Mouse (Mus musculus): ENCODE measurements around the gene Eno1.
A peak's percentile ranks its signal among the peaks of the same experiment; 100 is the strongest.

Gene Eno1

GRCm38 (mm10) chr4:150226818-150227688 is 9.5 kb upstream of the Eno1 start:
- DNase-seq (ENCODE audit: low read depth, low spot score): no peak

- DNase-seq (ENCODE audit: low read depth, low spot score): no peak
These were observed 7.8 kb upstream of the Eno1 start for GRCm38 (mm10) chr4:150228581-150229348.

- DNase-seq (ENCODE audit: low read depth, low spot score): no peak
These were observed 6.7 kb upstream of the Eno1 start for GRCm38 (mm10) chr4:150229747-150230390.

DNA sequence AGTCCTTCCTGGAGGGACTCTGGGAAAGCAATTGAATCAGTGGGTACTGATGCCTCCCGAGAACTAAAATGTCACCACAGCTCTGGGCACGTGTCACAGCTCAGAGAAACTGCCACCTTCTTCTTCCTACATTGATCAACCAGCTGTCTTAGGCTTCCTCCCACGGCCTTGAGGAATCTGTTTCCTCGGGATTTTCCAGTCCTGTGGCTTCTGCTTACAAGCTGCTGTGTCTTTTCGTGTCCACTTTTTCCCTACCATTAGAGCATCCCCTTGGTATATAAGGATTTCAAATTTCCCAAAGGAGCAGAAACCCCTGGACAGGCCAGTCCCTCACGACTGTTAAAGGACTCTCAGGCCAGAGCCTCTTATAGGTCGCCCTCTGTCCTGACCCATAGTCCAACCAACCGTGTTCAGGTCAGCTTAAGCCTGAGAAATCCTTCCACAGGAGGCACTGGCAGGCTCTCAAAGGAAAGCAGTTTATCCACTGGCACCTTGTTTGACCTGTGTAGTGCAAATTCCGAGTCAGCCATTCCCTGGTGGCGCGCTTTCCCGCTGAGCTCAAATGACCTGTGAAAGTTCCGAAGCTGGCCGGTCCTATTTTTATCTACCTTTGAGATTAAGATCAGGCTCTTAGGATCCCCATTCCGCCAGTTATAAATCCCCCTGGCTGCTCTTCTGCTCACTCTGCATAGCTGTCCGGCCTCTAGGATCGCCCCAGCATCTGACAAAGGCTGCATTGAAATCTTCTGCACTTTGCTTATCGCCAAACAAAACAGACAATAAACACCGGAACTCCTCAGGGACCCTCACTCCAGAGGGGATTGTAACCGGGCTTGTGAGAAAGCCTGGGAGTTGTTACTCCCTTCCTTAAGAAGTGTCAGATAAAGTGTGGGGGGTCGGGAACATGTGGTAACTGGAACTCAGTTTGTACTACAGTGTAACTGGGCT is 5.8 kb upstream of the Eno1 start:
- peak; percentile 64 for DNase-seq (ENCODE audit: low read depth, low spot score)

DNA sequence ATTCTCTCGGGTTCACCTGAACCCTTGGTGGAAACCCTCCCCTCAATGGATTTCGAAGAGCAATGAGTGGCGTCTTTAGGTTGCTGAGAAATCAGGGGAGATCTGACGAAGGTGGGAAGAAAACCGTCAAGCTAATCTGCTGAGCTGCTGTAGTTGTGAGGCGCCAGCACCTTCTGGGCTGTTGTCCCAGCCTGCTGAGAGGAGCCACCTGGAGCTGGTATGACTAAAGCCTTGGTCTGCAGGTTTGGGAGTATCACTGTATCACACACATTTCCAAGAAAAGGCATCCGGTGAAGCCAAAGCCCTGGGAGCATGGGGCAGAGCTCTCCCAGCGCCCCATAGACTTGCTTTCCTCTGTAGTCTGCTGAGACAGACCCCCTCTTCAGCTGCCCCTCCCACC is 4.7 kb upstream of the Eno1 start:
- no peak for DNase-seq (ENCODE audit: low read depth, low spot score)

- no peak for DNase-seq (ENCODE audit: low read depth, low spot score)
These were observed 1.8 kb upstream of the Eno1 start for GRCm38 (mm10) chr4:150234599-150235327.

DNA sequence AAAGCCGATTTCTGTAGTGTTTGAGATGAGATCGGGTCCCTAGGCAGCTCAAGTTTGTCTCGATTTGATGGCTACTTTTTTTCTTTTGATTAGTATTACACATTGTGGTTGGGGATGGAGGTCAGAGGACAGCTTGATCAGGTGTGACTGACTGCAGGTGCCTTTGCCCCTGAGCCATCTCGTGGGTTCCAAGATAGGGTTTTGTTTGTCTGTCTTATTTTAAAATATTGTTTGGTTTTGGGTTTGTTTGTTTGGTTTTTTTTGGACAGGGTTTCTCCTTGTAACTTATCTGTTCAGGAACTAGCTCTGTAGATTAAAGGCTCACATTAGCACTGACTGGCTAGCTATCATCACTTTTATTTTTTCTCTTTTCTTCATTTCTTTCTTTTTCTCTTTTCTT is 936 bp upstream of the Eno1 start:
- DNase-seq (ENCODE audit: low read depth, low spot score): no peak

GRCm38 (mm10) chr4:150236031-150236430 is 490 bp upstream of the Eno1 start:
- DNase-seq (ENCODE audit: low read depth, low spot score): no peak

DNA sequence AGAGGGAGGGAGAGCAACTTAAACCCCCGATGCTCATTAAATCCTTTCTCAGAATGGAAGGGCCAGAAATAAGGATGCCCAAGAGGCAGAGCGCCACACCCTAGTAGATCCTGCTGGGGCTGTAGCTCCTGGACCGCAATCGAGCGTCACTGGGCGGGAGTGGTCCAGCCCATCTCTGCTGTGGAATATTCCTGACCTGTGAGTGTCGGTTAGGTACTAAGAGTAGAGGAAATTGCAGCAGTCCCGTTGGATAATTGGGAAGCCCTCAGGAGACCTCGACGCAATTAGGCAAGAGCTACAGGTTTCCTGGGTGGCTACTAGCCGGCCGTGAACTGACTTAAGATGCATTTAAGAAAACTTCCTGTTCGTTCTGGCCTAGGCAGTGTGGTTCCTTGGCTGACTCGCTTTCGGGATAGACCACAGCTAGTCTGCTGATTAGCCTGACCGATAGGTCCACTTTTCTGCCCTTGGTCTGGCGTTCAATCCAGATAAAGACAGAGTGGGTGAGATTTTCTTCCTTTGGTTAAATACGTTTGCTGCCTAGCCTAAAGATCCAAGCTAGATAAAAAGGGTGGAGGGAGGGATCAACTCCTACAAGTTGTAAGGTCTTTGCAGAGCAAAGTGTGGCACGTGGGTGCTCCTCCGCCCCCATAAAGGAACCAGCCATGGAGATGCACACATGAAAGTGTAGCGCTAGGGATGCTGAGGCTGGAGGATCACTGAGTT is 1.3 kb downstream of the Eno1 start:
- peak; percentile 65 for DNase-seq (ENCODE audit: low read depth, low spot score)

DNA sequence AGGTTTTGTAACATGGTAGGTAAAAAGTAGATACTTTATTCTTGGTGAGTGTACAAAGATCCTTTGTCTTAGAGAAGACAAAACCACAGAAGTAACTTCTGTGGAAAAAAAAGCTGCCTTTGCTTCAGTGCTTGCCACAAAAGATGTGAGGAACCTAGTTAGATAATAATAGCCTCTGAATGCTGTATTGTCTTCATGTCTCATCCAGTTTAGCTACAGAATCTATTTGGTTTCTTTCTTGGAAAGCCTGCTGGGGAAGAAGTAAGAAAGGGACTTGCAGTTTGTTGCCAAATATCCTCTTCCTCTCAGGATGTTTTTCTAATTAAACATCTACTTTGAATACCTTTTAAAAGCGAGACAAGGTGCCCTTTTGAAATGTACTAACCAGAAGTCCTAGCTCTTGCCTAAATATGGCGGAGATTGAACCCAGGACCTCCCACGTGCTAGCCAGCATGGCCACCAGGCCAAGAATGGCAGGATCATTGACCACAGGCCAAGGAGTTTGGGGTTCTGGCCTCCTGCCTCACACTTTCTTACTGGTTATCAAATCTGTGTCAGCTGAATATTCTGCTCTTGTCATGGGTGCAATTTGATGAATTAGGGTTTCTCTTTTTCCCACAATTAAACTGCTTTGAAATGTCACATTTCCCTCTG is 2.0 kb downstream of the Eno1 start:
- DNase-seq (ENCODE audit: low read depth, low spot score): no peak

DNA sequence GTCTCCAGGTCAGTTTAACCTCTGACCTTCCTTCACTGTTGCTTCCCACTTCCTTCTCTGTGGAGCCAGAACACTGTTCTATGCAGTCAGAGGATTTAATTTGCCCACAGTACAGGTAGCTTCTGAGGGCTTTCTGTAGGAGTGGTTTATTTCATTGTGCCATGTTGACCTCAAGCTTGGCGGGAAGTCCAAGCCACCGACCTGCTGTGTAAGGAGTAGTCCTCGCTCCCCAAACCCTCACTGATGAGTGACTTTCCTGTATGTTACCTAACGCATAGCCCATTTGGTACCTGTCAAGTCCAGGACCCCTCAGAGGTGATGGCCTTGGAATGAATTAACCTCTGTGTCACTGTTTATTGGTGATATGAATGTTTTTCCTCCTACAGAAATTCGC is 2.6 kb downstream of the Eno1 start:
- no peak for DNase-seq (ENCODE audit: low read depth, low spot score)

DNA sequence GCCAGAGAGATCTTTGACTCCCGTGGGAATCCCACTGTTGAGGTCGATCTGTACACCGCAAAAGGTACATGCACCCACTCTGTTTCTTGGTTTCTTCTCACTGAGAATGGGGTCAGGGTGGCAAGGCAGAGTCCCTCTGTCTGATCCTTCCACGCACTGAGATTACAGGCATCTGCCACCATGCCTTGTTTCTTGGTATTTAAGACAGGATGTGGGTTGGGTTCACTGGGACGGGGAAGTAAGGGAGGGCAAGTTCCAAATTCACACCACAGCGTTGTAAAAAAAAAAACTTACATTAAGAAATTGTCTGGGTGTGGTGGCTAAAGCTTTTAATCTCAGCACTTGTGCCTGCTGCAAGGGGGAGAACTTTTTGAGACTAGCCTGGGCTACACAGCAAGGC is 3.0 kb downstream of the Eno1 start:
- no peak for DNase-seq (ENCODE audit: low read depth, low spot score)

GRCm38 (mm10) chr4:150239951-150240368 is 3.4 kb downstream of the Eno1 start:
- DNase-seq (ENCODE audit: low read depth, low spot score): peak; percentile 100

- no peak for DNase-seq (ENCODE audit: low read depth, low spot score)
These were observed 3.9 kb downstream of the Eno1 start for GRCm38 (mm10) chr4:150240381-150240886.

GRCm38 (mm10) chr4:150241708-150242107 is 5.2 kb downstream of the Eno1 start:
- DNase-seq (ENCODE audit: low read depth, low spot score): peak; percentile 69

- no peak for DNase-seq (ENCODE audit: low read depth, low spot score)
These were observed 6.2 kb downstream of the Eno1 start for GRCm38 (mm10) chr4:150242745-150243144.

GRCm38 (mm10) chr4:150245876-150246275 is 9.4 kb downstream of the Eno1 start:
- DNase-seq (ENCODE audit: low read depth, low spot score): no peak

DNA sequence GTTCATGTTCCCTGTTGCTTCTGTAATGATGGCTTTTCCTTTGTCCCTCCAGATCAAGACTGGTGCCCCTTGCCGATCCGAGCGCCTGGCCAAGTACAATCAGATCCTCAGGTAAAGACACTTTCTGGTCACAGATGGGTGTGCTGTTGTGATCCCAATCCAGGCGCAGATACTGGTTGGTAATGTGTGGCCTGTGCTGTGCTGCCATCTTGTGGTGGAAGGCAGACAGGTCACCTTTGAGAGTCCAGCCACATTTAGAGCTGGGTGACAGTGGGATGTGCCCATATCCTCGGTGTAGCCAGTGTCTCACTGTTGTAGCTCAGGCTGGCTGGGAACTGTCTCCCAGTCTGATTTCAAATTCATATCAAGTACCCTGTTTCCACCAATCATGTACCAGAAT is 11.5 kb downstream of the Eno1 start:
- peak; percentile 88 for DNase-seq (ENCODE audit: low read depth, low spot score)

DNA sequence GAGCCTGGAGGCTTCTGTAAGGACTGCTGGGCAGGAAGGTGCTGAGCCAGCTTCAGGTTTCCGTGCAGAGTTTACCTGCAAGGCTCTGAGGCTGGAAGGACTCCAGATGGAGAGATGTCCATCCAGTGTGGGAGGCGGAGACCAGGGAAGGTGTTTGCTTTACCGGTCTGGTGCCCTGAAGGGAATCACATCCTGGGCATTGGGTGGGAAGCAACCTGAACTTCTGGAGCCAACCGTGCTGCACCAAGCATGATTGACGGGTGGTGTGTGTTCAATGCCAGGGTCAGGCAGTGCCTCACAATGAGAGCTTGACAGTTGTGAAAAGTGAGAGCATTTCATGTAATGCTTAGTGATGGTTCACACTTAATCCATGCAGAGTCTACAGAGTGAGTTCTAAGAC is 12.4 kb downstream of the Eno1 start:
- no peak for DNase-seq (ENCODE audit: low read depth, low spot score)

All from R1 (cell line).